Mouse (Mus musculus) bone marrow macrophage, adult 2 months (primary cell): ENCODE results near the gene Stub1.

Experiments
- CTCF ChIP-seq: IDR thresholded peaks from 2 replicates; pipeline ENCODE4 v1.5.1; 2012; ENCODE audit warnings: low read depth, mild to moderate bottlenecking, low read length, moderate library complexity
- POLR2A ChIP-seq: IDR thresholded peaks from 2 replicates; pipeline ENCODE4 v1.6.1; 2012; ENCODE audit warnings: mild to moderate bottlenecking, low read depth, low read length, borderline replicate concordance

DNA sequence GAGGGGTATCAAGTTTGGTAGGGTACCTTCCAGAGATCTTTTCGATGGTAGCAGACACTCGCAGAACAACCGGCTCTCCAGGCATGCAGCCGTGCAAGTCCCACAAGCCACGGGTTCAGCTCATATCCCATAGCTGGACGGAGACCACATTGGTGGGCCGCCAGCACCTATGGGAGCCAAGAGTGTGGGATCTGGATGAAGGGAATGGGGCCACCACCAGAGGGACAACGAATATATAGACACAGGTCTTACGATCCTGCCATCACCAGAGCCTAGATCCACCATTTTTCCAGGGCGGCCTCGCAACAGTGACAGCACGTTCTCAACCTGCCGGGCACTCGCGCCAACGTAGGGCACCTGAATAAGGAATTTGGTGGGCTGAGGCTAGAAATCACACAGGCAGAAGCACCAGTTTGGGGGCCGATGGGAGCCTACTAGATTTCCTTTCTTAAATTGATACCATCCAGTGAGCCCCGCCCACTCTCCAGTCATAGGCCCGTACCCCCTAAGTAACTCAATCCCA is 41.8 kb downstream of the Stub1 start:
- TF ChIP-seq CTCF (no peak), POLR2A (no peak)
